Mouse (Mus musculus) ES-E14 (cell line): ENCODE results near the gene Pcif1.

ENCODE experiments used
- CHD2 ChIP-seq: IDR thresholded peaks from 2 replicates; pipeline ENCODE4 v1.6.1; 2014; ENCODE audit warnings: mild to moderate bottlenecking, low read depth, low read length, inconsistent platforms
- ZC3H11A ChIP-seq: IDR thresholded peaks from 2 replicates; pipeline ENCODE4 v1.6.1; 2012; ENCODE audit warnings: low read depth, mild to moderate bottlenecking, inconsistent platforms, low read length, borderline replicate concordance
- ZNF384 ChIP-seq: IDR thresholded peaks from 2 replicates; pipeline ENCODE4 v1.6.1; 2012; ENCODE audit warnings: low read depth, low read length, inconsistent platforms

DNA sequence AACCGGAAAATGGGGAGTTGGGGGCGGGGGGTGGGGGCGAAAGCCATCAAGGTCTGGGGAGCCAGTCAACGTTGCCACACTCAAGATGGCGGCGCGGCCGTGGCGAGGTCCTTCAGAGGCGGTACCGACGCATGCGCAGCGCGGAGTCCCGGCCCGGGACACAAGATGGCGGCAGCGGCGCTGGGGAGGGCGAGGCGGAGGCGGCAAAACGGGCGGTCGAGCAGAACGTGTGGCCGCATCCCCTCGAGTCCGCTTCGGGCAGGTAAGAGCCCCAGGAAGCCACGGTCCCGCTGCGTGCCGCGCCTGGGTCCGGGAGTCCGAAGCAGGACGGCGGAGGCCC, at the start of gene Pcif1:
- no peak for TF ChIP-seq ZNF384
- TF ChIP-seq CHD2, result no peak
- no peak for TF ChIP-seq ZC3H11A
